Mouse (Mus musculus) heart, embryonic 12.5 days (tissue): ENCODE data around the gene Ostc. TPM values are rescaled to one million over a fixed set of nuclear protein-coding genes. Genes with fewer than 3 reads are reported as not detected.

Source experiments
- ATAC-seq: fragments of 200-750 bp; cut with Nextera tagmentation; 2 replicates; pipeline ENCODE4 v1.8.0; 2017; ENCODE audit warnings: moderate TSS enrichment, moderate library complexity; ENCODE audit not compliant: insufficient number of reproducible peaks, low FRiP score
- H3K27ac ChIP-seq: fragments of 300-500 bp; sonication (generic); 2 replicates; pipeline ENCODE4 v1.5.1; 2016; ENCODE audit warnings: mild to moderate bottlenecking, moderate library complexity; ENCODE audit not compliant: poor library complexity, severe bottlenecking
- H3K27me3 ChIP-seq: fragments of 300-500 bp; sonication (generic); replicated peaks from 2 replicates; pipeline ENCODE4 v1.6.1; 2016; ENCODE audit warnings: mild to moderate bottlenecking, moderate library complexity
- H3K36me3 ChIP-seq: fragments of 300-500 bp; sonication (generic); 2 replicates; pipeline ENCODE4 v1.6.1; 2016; ENCODE audit warnings: mild to moderate bottlenecking, moderate library complexity
- H3K4me1 ChIP-seq: fragments of 300-500 bp; sonication (generic); replicated peaks from 2 replicates; pipeline ENCODE4 v1.6.1; 2016; ENCODE audit warnings: mild to moderate bottlenecking
- H3K4me2 ChIP-seq: fragments of 300-500 bp; sonication (generic); 2 replicates; pipeline ENCODE4 v1.6.1; 2016; ENCODE audit warnings: mild to moderate bottlenecking, moderate library complexity
- H3K4me3 ChIP-seq: fragments of 300-500 bp; sonication (generic); 2 replicates; pipeline ENCODE4 v1.5.1; 2016; ENCODE audit warnings: mild to moderate bottlenecking
- H3K9ac ChIP-seq: fragments of 300-500 bp; sonication (generic); 2 replicates; pipeline ENCODE4 v1.6.1; 2016; ENCODE audit warnings: mild to moderate bottlenecking, moderate library complexity
- H3K9me3 ChIP-seq: fragments of 300-500 bp; sonication (generic); replicated peaks from 2 replicates; pipeline ENCODE4 v1.6.1; 2016; ENCODE audit warnings: mild to moderate bottlenecking, moderate library complexity
- WGBS: fragments of 180-500 bp; shearing (Covaris S2); methylation state at CpG from one replicate; pipeline ENCODE4 v1.1.7; 2016; 5-methylcytosine and 5-hydroxymethylcytosine counted together
- polyA plus RNA-seq: library from polyadenylated mRNA; unstranded; fragments of >200 nt; fragmentation: Nextera tagmentation; extraction: Ambion mirVana; gene quantifications from 2 replicates; pipeline ENCODE4 v1.2.1, GENCODE M21; 2016

Ostc gene
- polyA plus RNA-seq, 1 experiment from 2014 or later, result 249 TPM

DNA sequence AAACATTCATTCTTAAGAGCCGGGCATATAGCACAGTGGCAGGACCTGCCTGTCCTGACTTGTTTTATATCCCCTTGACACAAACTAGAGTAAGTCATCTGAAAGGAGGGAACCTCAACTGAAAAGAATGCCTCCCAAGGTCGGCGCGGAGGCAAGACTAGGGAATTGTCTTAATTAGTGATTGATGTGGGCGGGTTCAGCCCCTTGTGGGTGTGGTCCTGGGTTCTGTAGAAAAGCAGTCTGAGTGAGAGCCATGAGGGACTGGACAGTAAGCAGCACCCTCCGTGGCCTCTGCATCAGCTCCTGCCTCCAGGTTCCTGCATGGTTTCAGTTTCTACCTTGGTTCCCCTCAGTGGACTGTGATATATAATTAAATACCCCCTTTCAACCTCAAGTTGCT, 7.0 kb downstream of the Ostc start:
- no peak for ATAC-seq
- Histone ChIP-seq H3K36me3 (peaks cover 56% of the 10 kb centered on the region), H3K4me2 (no peak overlapping the region), H3K9ac (no peak overlapping the region), H3K27ac (no peak overlapping the region), H3K9me3 (no peaks in the 10 kb centered on the region), H3K4me3 (no peak overlapping the region), H3K27me3 (no peaks in the 10 kb centered on the region), H3K4me1 (peaks cover 6% of the 10 kb centered on the region; the same call in 1 of the 2 replicates)
- 87% methylated on average over 6 of the region's 6 CpGs for WGBS

DNA sequence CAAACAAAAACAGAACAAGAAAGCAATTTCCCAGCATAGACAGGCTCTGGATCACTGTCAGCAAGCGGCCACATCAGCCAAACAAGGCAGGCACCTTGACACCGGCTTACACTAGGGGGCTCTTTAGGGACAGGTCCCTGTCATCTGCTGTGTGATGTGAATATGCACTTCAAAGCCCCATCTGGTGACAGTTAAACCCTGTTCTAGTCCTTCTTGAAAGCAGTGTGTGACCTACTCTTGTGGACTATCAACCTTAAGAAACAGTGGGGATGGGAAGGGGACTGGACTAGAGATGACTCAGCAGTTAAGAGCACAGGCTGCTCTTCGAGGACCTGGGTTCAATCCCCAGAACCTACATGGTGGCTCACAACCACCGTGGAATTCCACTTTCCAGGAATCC, 11.6 kb downstream of the Ostc start:
- 77% methylated on average over 4 of the region's 4 CpGs for WGBS
- Histone ChIP-seq H3K9ac (no peak overlapping the region), H3K4me3 (no peak overlapping the region), H3K9me3 (no peaks in the 10 kb centered on the region), H3K27me3 (no peaks in the 10 kb centered on the region), H3K4me2 (no peak overlapping the region), H3K36me3 (peaks cover 63% of the 10 kb centered on the region), H3K4me1 (peaks cover 8% of the 10 kb centered on the region; the same call in 1 of the 2 replicates), H3K27ac (no peak overlapping the region)
- no peak for ATAC-seq

DNA sequence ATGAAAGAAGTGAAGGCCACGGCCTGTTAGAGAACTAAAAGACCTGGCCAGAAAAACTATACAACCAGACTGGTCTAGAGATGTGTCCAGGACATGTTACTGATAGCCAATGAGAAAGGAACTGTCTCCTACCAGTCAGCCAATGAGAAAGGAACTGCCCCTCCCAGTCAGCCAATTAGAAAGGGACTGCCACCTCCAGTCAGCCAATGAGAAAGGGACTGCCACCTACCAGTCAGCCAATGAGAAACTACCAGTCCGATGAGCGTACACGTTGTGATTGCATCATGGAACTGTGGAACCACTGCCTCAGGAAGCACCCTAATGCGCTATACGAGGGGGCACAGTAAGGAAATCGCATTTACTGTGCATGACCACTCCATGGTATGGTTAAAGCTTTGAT, 14.5 kb downstream of the Ostc start:
- Histone ChIP-seq H3K4me1 (peaks cover 16% of the 10 kb centered on the region), H3K9me3 (no peaks in the 10 kb centered on the region), H3K27ac (no peak overlapping the region), H3K4me3 (no peak overlapping the region), H3K27me3 (no peaks in the 10 kb centered on the region), H3K4me2 (no peak overlapping the region), H3K9ac (no peak overlapping the region), H3K36me3 (peaks cover 37% of the 10 kb centered on the region)
- WGBS, result 92% methylated on average over 7 of the region's 7 CpGs
- no peak for ATAC-seq

DNA sequence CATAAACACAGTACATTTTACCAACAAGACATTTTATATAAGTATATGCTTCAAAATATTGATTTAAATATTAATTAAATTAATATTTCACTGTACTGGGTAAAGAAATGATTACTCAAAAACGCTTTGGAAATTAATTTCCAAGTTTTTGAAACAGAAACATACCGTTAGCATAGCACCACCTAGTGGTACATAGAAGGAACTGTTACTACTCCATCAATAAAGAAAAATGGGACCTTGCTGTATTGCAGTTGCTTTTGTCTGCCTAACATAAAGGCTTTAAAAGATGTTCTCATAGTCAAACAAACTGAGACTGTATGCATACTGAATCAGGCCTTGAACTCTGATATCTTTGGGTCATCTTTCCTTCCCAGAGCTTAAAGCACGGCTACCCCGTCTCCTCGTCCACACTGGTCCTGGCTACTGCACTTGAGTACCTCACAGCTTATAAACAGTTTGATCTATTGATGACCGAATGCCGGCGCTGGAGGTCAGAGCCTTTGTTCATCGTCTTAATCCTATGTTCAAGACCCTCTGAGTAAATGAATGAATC, 15.1 kb downstream of the Ostc start:
- no peak for ATAC-seq
- peaks cover 16% of the 10 kb centered on the region for H3K4me1 ChIP-seq
- WGBS, result 66% methylated on average over 9 of the region's 9 CpGs

DNA sequence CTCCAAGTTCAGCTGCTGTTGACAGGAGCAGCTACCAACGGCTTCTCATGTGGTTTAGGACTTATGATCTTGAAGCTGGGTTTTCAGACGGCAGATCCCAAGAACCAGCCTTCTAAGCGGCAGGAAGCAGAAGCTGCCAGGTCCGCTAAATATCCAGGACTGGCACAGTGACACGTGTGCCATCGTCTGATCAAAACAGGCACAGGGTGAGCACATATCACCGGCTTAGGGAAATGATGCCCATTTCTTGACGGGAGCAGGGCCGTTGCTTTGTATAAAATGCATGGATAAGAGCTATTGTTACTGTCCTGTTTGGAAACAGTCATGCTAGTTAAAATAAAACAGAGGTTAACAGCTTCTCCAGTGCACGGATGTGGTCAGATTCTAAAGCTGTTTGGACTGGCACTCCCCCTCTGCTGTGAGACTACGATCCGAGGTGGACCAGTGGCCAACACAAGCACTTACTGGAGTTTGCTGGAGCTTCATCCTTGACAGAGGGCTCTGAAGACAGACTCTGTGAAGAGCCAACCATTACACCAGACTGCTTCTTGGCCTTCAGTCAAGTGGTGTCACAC, 17.6 kb downstream of the Ostc start:
- H3K9ac ChIP-seq, result peak overlapping the region; percentile 64
- H3K27ac ChIP-seq, result peak overlapping the region; percentile 85
- ATAC-seq, result 0 out of 2 replicates have a peak, but pooled peaks have one; percentile 3
- H3K36me3 ChIP-seq, result peaks cover 17% of the 10 kb centered on the region
- H3K4me1 ChIP-seq, result peaks cover 8% of the 10 kb centered on the region
- peak overlapping the region; percentile 45 for H3K4me3 ChIP-seq
- peak overlapping the region; percentile 79 for H3K4me2 ChIP-seq
- 27% methylated on average over 12 of the region's 12 CpGs for WGBS
- H3K27me3 ChIP-seq, result no peaks in the 10 kb centered on the region
- no peaks in the 10 kb centered on the region for H3K9me3 ChIP-seq

More for the DNA sequence above, 15.1 kb downstream of the Ostc start:
- no peak overlapping the region for H3K9ac ChIP-seq
- no peak overlapping the region for H3K4me2 ChIP-seq
- H3K36me3 ChIP-seq, result peaks cover 31% of the 10 kb centered on the region
- no peaks in the 10 kb centered on the region for H3K9me3 ChIP-seq
- no peak overlapping the region for H3K27ac ChIP-seq
- H3K27me3 ChIP-seq, result no peaks in the 10 kb centered on the region
- H3K4me3 ChIP-seq, result no peak overlapping the region

DNA sequence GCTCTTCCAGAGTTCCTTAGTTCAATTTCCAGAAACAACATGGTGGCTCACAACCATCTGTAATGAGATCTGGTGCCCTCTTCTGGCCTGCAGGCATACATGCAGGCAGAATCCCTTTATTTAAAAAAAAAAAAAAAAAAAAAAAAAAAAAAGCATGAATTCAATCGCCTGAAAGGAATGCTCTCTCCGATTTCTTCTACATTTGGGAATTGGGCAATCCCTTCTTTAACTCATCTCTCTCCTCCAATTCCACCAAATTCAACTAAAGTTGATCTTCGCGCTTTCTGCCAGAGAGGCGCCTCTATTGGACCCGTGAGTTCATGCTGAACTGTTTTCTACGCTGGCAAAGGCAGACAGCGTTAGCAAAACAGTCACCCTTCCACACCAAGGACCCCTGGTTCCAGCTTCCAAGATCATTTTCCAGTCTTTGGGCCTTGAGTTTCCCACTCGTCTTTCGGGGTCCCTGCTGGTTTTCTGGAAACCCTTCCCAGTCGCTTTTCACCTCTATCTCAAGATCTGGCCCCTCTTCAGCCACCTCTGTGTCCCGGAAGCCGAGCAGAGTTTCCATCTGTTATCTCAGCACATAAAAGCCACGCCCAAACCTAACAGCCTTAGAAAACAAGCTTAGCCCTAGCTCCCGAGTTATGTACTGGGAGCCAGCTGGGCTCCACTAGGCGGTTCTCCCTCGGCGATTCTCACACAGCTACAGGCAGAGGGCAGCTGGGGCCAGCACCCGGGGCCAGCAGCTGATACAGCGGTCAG, 18.2 kb downstream of the Ostc start:
- peaks cover 8% of the 10 kb centered on the region for H3K4me1 ChIP-seq
- peak; percentile 89 for ATAC-seq
- WGBS, result 4% methylated on average over 20 of the region's 20 CpGs

DNA sequence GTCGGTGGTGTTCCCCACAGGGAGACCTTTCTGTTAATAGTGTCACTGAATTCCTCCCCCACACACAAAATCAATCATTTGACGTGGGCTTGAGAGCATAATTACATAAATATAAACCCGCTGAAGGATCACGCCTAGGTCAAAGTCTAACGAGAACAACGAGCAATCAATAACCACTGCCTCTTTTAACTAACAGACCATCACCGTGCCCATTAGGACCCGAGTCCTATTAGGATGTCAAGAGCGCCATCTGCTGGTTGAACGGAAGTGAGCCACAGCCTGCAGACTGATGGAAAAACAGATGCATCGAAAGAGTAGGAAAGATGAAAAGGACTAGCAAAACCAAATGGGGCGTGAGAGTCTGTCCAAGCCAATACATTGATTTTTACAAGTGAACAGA, 19.6 kb downstream of the Ostc start:
- Histone ChIP-seq H3K9ac (no peak overlapping the region), H3K27me3 (no peaks in the 10 kb centered on the region), H3K4me2 (no peak overlapping the region), H3K36me3 (peaks cover 2% of the 10 kb centered on the region), H3K9me3 (no peaks in the 10 kb centered on the region), H3K4me3 (no peak overlapping the region), H3K4me1 (peaks cover 8% of the 10 kb centered on the region), H3K27ac (no peak overlapping the region)
- 20% methylated on average over 12 of the region's 12 CpGs for WGBS
- ATAC-seq, result no peak

More for the DNA sequence above, 18.2 kb downstream of the Ostc start:
- Histone ChIP-seq H3K27me3 (no peaks in the 10 kb centered on the region), H3K4me3 (peak overlapping the region; percentile 45), H3K9me3 (no peaks in the 10 kb centered on the region), H3K4me2 (peak overlapping the region; percentile 79), H3K9ac (peak overlapping the region; percentile 64), H3K27ac (peak overlapping the region; percentile 85), H3K36me3 (peaks cover 13% of the 10 kb centered on the region)

DNA sequence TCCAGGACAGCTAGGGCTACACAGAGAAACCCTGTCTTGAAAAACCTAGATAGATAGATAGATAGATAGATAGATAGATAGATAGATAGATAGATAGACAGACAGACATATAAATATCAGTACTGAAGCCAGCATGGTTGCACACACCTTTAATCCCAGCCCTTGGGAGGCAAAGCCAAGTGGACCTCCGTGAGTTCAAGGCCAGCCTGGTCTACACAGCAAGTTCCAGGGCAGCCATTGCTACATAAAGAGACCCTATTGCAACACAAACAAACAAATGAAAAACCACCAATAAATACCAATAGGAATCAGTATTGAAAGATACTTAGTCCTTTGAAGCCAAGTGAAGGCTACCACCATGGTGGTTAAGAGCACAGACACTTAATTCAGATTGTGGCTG, 22.2 kb downstream of the Ostc start:
- H3K4me1 ChIP-seq, result peaks cover 7% of the 10 kb centered on the region
- no peak overlapping the region for H3K9ac ChIP-seq
- 84% methylated on average over 1 of the region's 1 CpGs for WGBS
- no peak overlapping the region for H3K27ac ChIP-seq
- H3K36me3 ChIP-seq, result no peaks in the 10 kb centered on the region
- no peak for ATAC-seq
- H3K4me3 ChIP-seq, result no peak overlapping the region
- no peaks in the 10 kb centered on the region for H3K27me3 ChIP-seq
- no peak overlapping the region for H3K4me2 ChIP-seq
- no peaks in the 10 kb centered on the region for H3K9me3 ChIP-seq

DNA sequence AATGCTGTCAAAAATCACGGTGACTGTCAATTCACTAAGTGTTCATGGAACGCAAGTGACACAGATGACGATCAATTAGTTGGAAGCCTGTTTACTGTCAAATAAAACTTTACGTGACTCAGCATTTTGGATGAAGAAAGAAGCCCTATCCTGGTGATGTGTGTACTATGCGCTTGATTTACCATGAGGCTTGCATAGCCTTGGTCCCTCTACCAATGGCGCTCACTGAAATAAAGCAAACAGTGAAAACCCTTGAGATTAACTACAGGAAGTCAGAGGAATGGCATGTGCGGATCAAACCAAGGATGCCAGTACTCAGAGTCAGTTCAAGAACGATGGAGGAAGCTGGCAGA, 24.3 kb downstream of the Ostc start:
- H3K27ac ChIP-seq, result no peak overlapping the region
- 84% methylated on average over 8 of the region's 8 CpGs for WGBS
- H3K9me3 ChIP-seq, result no peaks in the 10 kb centered on the region
- H3K4me2 ChIP-seq, result no peak overlapping the region
- ATAC-seq, result no peak
- H3K27me3 ChIP-seq, result no peaks in the 10 kb centered on the region; the same call in 1 of the 2 replicates
- H3K4me1 ChIP-seq, result no peaks in the 10 kb centered on the region
- no peaks in the 10 kb centered on the region for H3K36me3 ChIP-seq
- H3K4me3 ChIP-seq, result no peak overlapping the region
- H3K9ac ChIP-seq, result no peak overlapping the region

DNA sequence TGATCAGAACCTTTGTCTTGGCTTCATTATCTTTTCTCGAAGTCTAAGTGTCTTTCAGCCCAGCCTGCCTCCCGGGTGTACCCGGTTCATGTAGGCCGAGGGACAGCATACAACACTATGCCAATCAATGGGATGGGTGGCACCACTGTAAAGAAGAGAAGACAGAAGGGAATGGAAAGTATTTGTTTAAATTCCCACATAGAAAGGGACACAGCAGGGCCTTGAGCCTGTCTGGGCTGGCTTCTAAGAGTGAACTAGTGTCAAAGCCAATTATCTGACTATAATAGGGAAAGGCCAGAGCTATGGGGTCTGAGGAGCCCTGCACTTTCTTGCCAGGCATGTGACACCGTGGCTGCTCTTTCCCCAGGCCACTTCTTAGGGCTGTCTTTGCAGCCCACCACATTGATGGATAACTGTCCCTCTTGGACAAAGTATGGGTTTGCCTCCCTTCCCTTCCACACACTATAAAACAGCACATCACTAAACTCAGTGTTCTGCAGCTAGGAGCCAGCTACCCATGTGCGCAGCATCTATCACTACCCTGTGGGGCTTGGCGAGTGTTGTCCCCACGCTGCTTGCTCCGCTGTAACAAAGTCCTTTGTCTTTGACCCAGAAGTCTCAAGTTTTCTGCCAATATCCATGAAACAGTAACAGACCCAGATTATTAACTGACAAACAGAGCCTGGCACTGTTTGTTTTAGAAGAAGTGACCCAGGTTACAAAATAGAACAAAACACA, 24.8 kb downstream of the Ostc start:
- no peaks in the 10 kb centered on the region for H3K9me3 ChIP-seq
- no peak overlapping the region for H3K4me2 ChIP-seq
- no peaks in the 10 kb centered on the region; the same call in 1 of the 2 replicates for H3K27me3 ChIP-seq
- H3K27ac ChIP-seq, result no peak overlapping the region
- no peak overlapping the region for H3K4me3 ChIP-seq
- no peaks in the 10 kb centered on the region for H3K4me1 ChIP-seq
- no peak overlapping the region for H3K9ac ChIP-seq
- no peak for ATAC-seq
- no peaks in the 10 kb centered on the region for H3K36me3 ChIP-seq
- 80% methylated on average over 9 of the region's 9 CpGs for WGBS

DNA sequence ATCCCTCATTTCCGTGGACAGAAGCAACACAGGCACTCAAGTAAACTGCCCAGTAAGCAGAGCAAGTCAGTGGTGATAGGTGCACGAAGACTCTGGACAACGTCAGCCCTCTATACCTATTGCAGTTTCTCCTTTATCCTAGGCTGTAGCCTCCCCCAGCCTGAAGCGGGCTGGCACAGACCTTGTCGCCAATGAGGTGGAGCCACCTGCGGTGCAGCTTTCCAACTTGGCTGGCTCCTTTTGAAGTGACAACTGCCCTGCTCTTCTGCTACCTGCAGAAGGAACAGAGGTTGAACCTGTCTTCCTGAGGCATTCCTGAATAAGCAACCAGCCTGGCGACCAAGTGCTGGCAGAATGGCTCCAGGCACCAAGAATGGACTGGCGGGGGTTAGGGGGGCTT, 25.4 kb downstream of the Ostc start:
- WGBS, result 62% methylated on average over 8 of the region's 8 CpGs
- no peak overlapping the region for H3K9ac ChIP-seq
- no peaks in the 10 kb centered on the region for H3K36me3 ChIP-seq
- no peak overlapping the region for H3K4me3 ChIP-seq
- no peaks in the 10 kb centered on the region; the same call in 1 of the 2 replicates for H3K27me3 ChIP-seq
- H3K9me3 ChIP-seq, result no peaks in the 10 kb centered on the region
- no peak for ATAC-seq
- H3K4me2 ChIP-seq, result no peak overlapping the region
- H3K27ac ChIP-seq, result no peak overlapping the region
- H3K4me1 ChIP-seq, result no peaks in the 10 kb centered on the region
